In genomic region chr5:3935778-3936554, GRCm38 (mm10) we compare ENCODE assay signal across 13 mouse cellular contexts.
"Had no signal": no experiment of that assay in that cellular context is flagged by ENCODE, and none has a peak within 500 bp of the region (broad histone marks: within the 10 kb centered on the region; RNA-seq: fewer than 3 reads in every experiment).

No protein-coding gene starts in this region.

- H3K9ac ChIP-seq: limb, embryonic 13.5 days; liver, embryonic 14.5 days; lung, embryonic 15.5 days; midbrain, embryonic 15.5 days; stomach, embryonic 15.5 days had no signal

- H3K27ac ChIP-seq: limb, embryonic 13.5 days; liver, embryonic 14.5 days; lung, embryonic 15.5 days; midbrain, embryonic 10.5 days; midbrain, embryonic 15.5 days; stomach, embryonic 15.5 days had no signal

- H3K4me3 ChIP-seq: limb, embryonic 13.5 days; lung, embryonic 15.5 days; midbrain, embryonic 10.5 days; midbrain, embryonic 15.5 days; stomach, embryonic 15.5 days had no signal

- H3K27me3 ChIP-seq: limb, embryonic 13.5 days; lung, embryonic 15.5 days; midbrain, embryonic 15.5 days; stomach, embryonic 15.5 days had no signal

- H3K9me3 ChIP-seq: limb, embryonic 13.5 days; lung, embryonic 15.5 days; midbrain, embryonic 10.5 days; midbrain, embryonic 15.5 days; stomach, embryonic 15.5 days had no signal

- H3K4me2 ChIP-seq: limb, embryonic 13.5 days; lung, embryonic 15.5 days; midbrain, embryonic 15.5 days; stomach, embryonic 15.5 days had no signal

- H3K36me3 ChIP-seq: lung, embryonic 15.5 days; stomach, embryonic 15.5 days had no signal

- ATAC-seq: midbrain, embryonic 15.5 days had no signal

- DNase-seq: kidney, adult 11 months; kidney, postnatal 10 days; left cerebral cortex, postnatal 4 days; lung, postnatal 4 days; right cerebral cortex, postnatal 14 days; thymus, adult 2 months; thymus, postnatal 25 days had no signal
